Mouse (Mus musculus) heart, embryonic 10.5 days (tissue): ENCODE data around the gene Kcnb1. TPM values are rescaled to one million over a fixed set of nuclear protein-coding genes. Genes with fewer than 3 reads are reported as not detected.

Experiments used
- DNase-seq: peaks from one replicate; pipeline ENCODE4 v3.0.0-alpha.2; 2017; ENCODE audit warnings: low spot score
- H3K27ac ChIP-seq: fragments of 300-500 bp; sonication (generic); 2 replicates; pipeline ENCODE4 v1.5.1; 2016; ENCODE audit warnings: mild to moderate bottlenecking
- H3K27me3 ChIP-seq: fragments of 300-500 bp; sonication (generic); 2 replicates; pipeline ENCODE4 v1.6.1; 2016; ENCODE audit warnings: mild to moderate bottlenecking; ENCODE audit not compliant: poor library complexity, insufficient read depth, severe bottlenecking
- H3K36me3 ChIP-seq: fragments of 300-500 bp; sonication (generic); 2 replicates; pipeline ENCODE4 v1.6.1; 2016; ENCODE audit warnings: mild to moderate bottlenecking, moderate library complexity
- H3K4me1 ChIP-seq: fragments of 300-500 bp; sonication (generic); 2 replicates; pipeline ENCODE4 v1.6.1; 2016; ENCODE audit warnings: mild to moderate bottlenecking
- H3K4me3 ChIP-seq: fragments of 300-500 bp; sonication (generic); 2 replicates; pipeline ENCODE4 v1.5.1; 2016; ENCODE audit warnings: mild to moderate bottlenecking, moderate library complexity
- H3K9me3 ChIP-seq: fragments of 300-500 bp; sonication (generic); 2 replicates; pipeline ENCODE4 v1.6.1; 2016; ENCODE audit warnings: mild to moderate bottlenecking, moderate library complexity
- WGBS: fragments of 180-500 bp; shearing (Covaris S2); methylation state at CpG from one replicate; pipeline ENCODE4 v1.1.7; 2016; 5-methylcytosine and 5-hydroxymethylcytosine counted together
- polyA plus RNA-seq: library from polyadenylated mRNA; unstranded; fragments of >200 nt; fragmentation: Nextera tagmentation; extraction: Ambion mirVana; gene quantifications from 2 replicates; pipeline ENCODE4 v1.2.1, GENCODE M21; 2016

Gene Kcnb1
- polyA plus RNA-seq, 1 experiment from 2014 or later, result 0.21 TPM

- DNase-seq, result no peak
- peak overlapping the region; percentile 50; the same call in 1 of the 2 replicates for H3K4me3 ChIP-seq
- no peaks in the 10 kb centered on the region for H3K9me3 ChIP-seq
- peaks cover 47% of the 10 kb centered on the region for H3K4me1 ChIP-seq
- peaks cover 61% of the 10 kb centered on the region for H3K27me3 ChIP-seq
- peak overlapping the region; percentile 67 for H3K27ac ChIP-seq
- no peaks in the 10 kb centered on the region for H3K36me3 ChIP-seq
- WGBS, result 42% methylated on average over 9 of the region's 9 CpGs
These were observed 59.7 kb downstream of the Kcnb1 start for GRCm38 (mm10) chr2:167130050-167130770.

- WGBS, result 27% methylated on average over 9 of the region's 9 CpGs
- Histone ChIP-seq H3K4me1 (peaks cover 43% of the 10 kb centered on the region), H3K27ac (peak overlapping the region; percentile 67), H3K9me3 (no peaks in the 10 kb centered on the region), H3K36me3 (no peaks in the 10 kb centered on the region), H3K27me3 (peaks cover 58% of the 10 kb centered on the region), H3K4me3 (peak overlapping the region; percentile 50)
- DNase-seq, result no peak
These were observed 60.4 kb downstream of the Kcnb1 start for GRCm38 (mm10) chr2:167129608-167129955.

- Histone ChIP-seq H3K27me3 (peaks cover 57% of the 10 kb centered on the region), H3K36me3 (no peaks in the 10 kb centered on the region), H3K4me3 (peak overlapping the region; percentile 50), H3K27ac (peak overlapping the region; percentile 67), H3K4me1 (peaks cover 39% of the 10 kb centered on the region), H3K9me3 (no peaks in the 10 kb centered on the region)
- WGBS, result 34% methylated on average over 20 of the region's 20 CpGs
- DNase-seq, result no peak
These were observed 61.0 kb downstream of the Kcnb1 start for GRCm38 (mm10) chr2:167128699-167129607.

- WGBS, result 84% methylated on average over 5 of the region's 5 CpGs
- Histone ChIP-seq H3K4me3 (no peak overlapping the region), H3K27me3 (peaks cover 45% of the 10 kb centered on the region), H3K27ac (no peak overlapping the region), H3K9me3 (no peaks in the 10 kb centered on the region), H3K36me3 (no peaks in the 10 kb centered on the region), H3K4me1 (peaks cover 42% of the 10 kb centered on the region)
- DNase-seq, result no peak
These were observed 62.6 kb downstream of the Kcnb1 start for GRCm38 (mm10) chr2:167127404-167127803.

- Histone ChIP-seq H3K4me3 (no peak overlapping the region), H3K27ac (no peak overlapping the region), H3K36me3 (no peaks in the 10 kb centered on the region), H3K9me3 (no peaks in the 10 kb centered on the region), H3K27me3 (peaks cover 44% of the 10 kb centered on the region), H3K4me1 (peaks cover 38% of the 10 kb centered on the region)
- 66% methylated on average over 4 of the region's 4 CpGs for WGBS
- no peak for DNase-seq
These were observed 64.2 kb downstream of the Kcnb1 start for GRCm38 (mm10) chr2:167125781-167126180.

- peaks cover 29% of the 10 kb centered on the region for H3K27me3 ChIP-seq
- H3K27ac ChIP-seq, result no peak overlapping the region
- no peaks in the 10 kb centered on the region for H3K9me3 ChIP-seq
- H3K36me3 ChIP-seq, result no peaks in the 10 kb centered on the region
- DNase-seq, result peak; percentile 79
- H3K4me3 ChIP-seq, result no peak overlapping the region
- 49% methylated on average over 11 of the region's 11 CpGs for WGBS
- H3K4me1 ChIP-seq, result peaks cover 19% of the 10 kb centered on the region
These were observed 66.0 kb downstream of the Kcnb1 start for GRCm38 (mm10) chr2:167123936-167124335.

GRCm38 (mm10) chr2:167122737-167123136 lies 67.2 kb downstream of the Kcnb1 start:
- H3K27me3 ChIP-seq, result peaks cover 24% of the 10 kb centered on the region
- H3K4me3 ChIP-seq, result no peak overlapping the region
- 82% methylated on average over 6 of the region's 6 CpGs for WGBS
- no peak overlapping the region for H3K27ac ChIP-seq
- H3K4me1 ChIP-seq, result peaks cover 17% of the 10 kb centered on the region
- H3K36me3 ChIP-seq, result no peaks in the 10 kb centered on the region
- H3K9me3 ChIP-seq, result no peaks in the 10 kb centered on the region
- no peak for DNase-seq

- peaks cover 17% of the 10 kb centered on the region for H3K4me1 ChIP-seq
- H3K9me3 ChIP-seq, result no peaks in the 10 kb centered on the region
- H3K27ac ChIP-seq, result no peak overlapping the region
- H3K27me3 ChIP-seq, result peaks cover 18% of the 10 kb centered on the region
- H3K36me3 ChIP-seq, result no peaks in the 10 kb centered on the region
- no peak for DNase-seq
- no peak overlapping the region for H3K4me3 ChIP-seq
- WGBS, result 83% methylated on average over 7 of the region's 7 CpGs
These were observed 68.0 kb downstream of the Kcnb1 start for GRCm38 (mm10) chr2:167121996-167122395.

- Histone ChIP-seq H3K27ac (no peak overlapping the region), H3K27me3 (peaks cover 18% of the 10 kb centered on the region), H3K9me3 (no peaks in the 10 kb centered on the region), H3K4me1 (peaks cover 17% of the 10 kb centered on the region), H3K4me3 (no peak overlapping the region), H3K36me3 (no peaks in the 10 kb centered on the region)
- 63% methylated on average over 6 of the region's 6 CpGs for WGBS
- no peak for DNase-seq
These were observed 68.7 kb downstream of the Kcnb1 start for GRCm38 (mm10) chr2:167121228-167121627.

- Histone ChIP-seq H3K27ac (no peak overlapping the region), H3K36me3 (no peaks in the 10 kb centered on the region), H3K4me1 (peaks cover 17% of the 10 kb centered on the region), H3K9me3 (no peaks in the 10 kb centered on the region), H3K27me3 (peaks cover 18% of the 10 kb centered on the region), H3K4me3 (no peak overlapping the region)
- WGBS, result 71% methylated on average over 12 of the region's 12 CpGs
- no peak for DNase-seq
These were observed 69.6 kb downstream of the Kcnb1 start for GRCm38 (mm10) chr2:167120186-167120830.

- 68% methylated on average over 10 of the region's 10 CpGs for WGBS
- H3K4me3 ChIP-seq, result no peak overlapping the region
- H3K4me1 ChIP-seq, result peaks cover 11% of the 10 kb centered on the region
- peaks cover 17% of the 10 kb centered on the region for H3K27me3 ChIP-seq
- no peak overlapping the region for H3K27ac ChIP-seq
- DNase-seq, result no peak
- no peaks in the 10 kb centered on the region for H3K9me3 ChIP-seq
- H3K36me3 ChIP-seq, result no peaks in the 10 kb centered on the region
These were observed 71.9 kb downstream of the Kcnb1 start for GRCm38 (mm10) chr2:167118046-167118445.

GRCm38 (mm10) chr2:167112737-167113136 lies 77.2 kb downstream of the Kcnb1 start:
- Histone ChIP-seq H3K4me1 (no peaks in the 10 kb centered on the region), H3K36me3 (no peaks in the 10 kb centered on the region), H3K9me3 (no peaks in the 10 kb centered on the region), H3K27me3 (peaks cover 7% of the 10 kb centered on the region; the same call in 1 of the 2 replicates), H3K27ac (no peak overlapping the region), H3K4me3 (no peak overlapping the region)
- 42% methylated on average over 6 of the region's 6 CpGs for WGBS
- peak; percentile 91 for DNase-seq

GRCm38 (mm10) chr2:167112259-167112658 lies 77.7 kb downstream of the Kcnb1 start:
- WGBS, result 67% methylated on average over 7 of the region's 7 CpGs
- no peak for DNase-seq
- no peaks in the 10 kb centered on the region for H3K4me1 ChIP-seq
- peaks cover 7% of the 10 kb centered on the region; the same call in 1 of the 2 replicates for H3K27me3 ChIP-seq
- no peaks in the 10 kb centered on the region for H3K36me3 ChIP-seq
- H3K9me3 ChIP-seq, result no peaks in the 10 kb centered on the region
- no peak overlapping the region for H3K4me3 ChIP-seq
- H3K27ac ChIP-seq, result no peak overlapping the region
